Mouse (Mus musculus): ENCODE results near the gene 1600014C10Rik. TPM values are rescaled to one million over a fixed set of nuclear protein-coding genes. Genes with fewer than 3 reads are reported as not detected.

1600014C10Rik gene
- polyA plus RNA-seq, 1 experiment from 2014 or later, result 25.9 TPM

- Histone ChIP-seq H3K4me1 (ENCODE audit: control insufficient read depth, insufficient read depth, low read length) (no peaks in the 10 kb centered on the region), H3K4me3 (ENCODE audit: low read length) (no peak overlapping the region), H3K4me2 (ENCODE audit: low read depth, low read length) (no peak overlapping the region), H3K27me3 (ENCODE audit: control insufficient read depth, insufficient read depth, low read length) (no peaks in the 10 kb centered on the region), H3K27ac (ENCODE audit: low read length) (no peak overlapping the region), H3K9ac (ENCODE audit: low read length) (no peak overlapping the region), H3K9me3 (replicated peaks; ENCODE audit: control insufficient read depth, low read length) (no peaks in the 10 kb centered on the region), H3K36me3 (ENCODE audit: control insufficient read depth, insufficient read depth) (no peaks in the 10 kb centered on the region)
- 61% methylated on average over 9 of the region's 9 CpGs for WGBS
- no peak for ATAC-seq (replicated peaks; ENCODE audit: extremely low read depth, insufficient read depth, low FRiP score)
Measured at GRCm38 (mm10) chr7:38158764-38159458, 24.1 kb upstream of the 1600014C10Rik start.

- Histone ChIP-seq H3K36me3 (ENCODE audit: control insufficient read depth, insufficient read depth) (no peaks in the 10 kb centered on the region), H3K4me3 (ENCODE audit: low read length) (no peak overlapping the region), H3K9ac (ENCODE audit: low read length) (no peak overlapping the region), H3K9me3 (replicated peaks; ENCODE audit: control insufficient read depth, low read length) (no peaks in the 10 kb centered on the region), H3K27ac (ENCODE audit: low read length) (no peak overlapping the region), H3K27me3 (ENCODE audit: control insufficient read depth, insufficient read depth, low read length) (no peaks in the 10 kb centered on the region), H3K4me2 (ENCODE audit: low read depth, low read length) (no peak overlapping the region), H3K4me1 (ENCODE audit: control insufficient read depth, insufficient read depth, low read length) (no peaks in the 10 kb centered on the region)
- ATAC-seq (replicated peaks; ENCODE audit: extremely low read depth, insufficient read depth, low FRiP score), result no peak
- WGBS, result 99% methylated on average over 2 of the region's 2 CpGs
Measured at GRCm38 (mm10) chr7:38161438-38161837, 21.6 kb upstream of the 1600014C10Rik start.

GRCm38 (mm10) chr7:38163433-38164050 lies 19.5 kb upstream of the 1600014C10Rik start:
- peaks cover 13% of the 10 kb centered on the region for H3K4me1 ChIP-seq (ENCODE audit: control insufficient read depth, insufficient read depth, low read length)
- H3K4me3 ChIP-seq (ENCODE audit: low read length), result no peak overlapping the region
- H3K36me3 ChIP-seq (ENCODE audit: control insufficient read depth, insufficient read depth), result no peaks in the 10 kb centered on the region
- ATAC-seq (replicated peaks; ENCODE audit: extremely low read depth, insufficient read depth, low FRiP score), result no peak
- H3K27me3 ChIP-seq (ENCODE audit: control insufficient read depth, insufficient read depth, low read length), result no peaks in the 10 kb centered on the region
- no peak overlapping the region for H3K27ac ChIP-seq (ENCODE audit: low read length)
- no peak overlapping the region for H3K9ac ChIP-seq (ENCODE audit: low read length)
- H3K9me3 ChIP-seq (replicated peaks; ENCODE audit: control insufficient read depth, low read length), result no peaks in the 10 kb centered on the region
- H3K4me2 ChIP-seq (ENCODE audit: low read depth, low read length), result no peak overlapping the region
- 42% methylated on average over 9 of the region's 9 CpGs for WGBS

GRCm38 (mm10) chr7:38166930-38167645 lies 15.9 kb upstream of the 1600014C10Rik start:
- peak; percentile 50 for ATAC-seq (replicated peaks; ENCODE audit: extremely low read depth, insufficient read depth, low FRiP score)
- 11% methylated on average over 21 of the region's 21 CpGs for WGBS
- H3K4me1 ChIP-seq (ENCODE audit: control insufficient read depth, insufficient read depth, low read length), result peaks cover 13% of the 10 kb centered on the region
- no peak overlapping the region; the same call in 1 of the 2 replicates for H3K27ac ChIP-seq (ENCODE audit: low read length)
- H3K4me2 ChIP-seq (ENCODE audit: low read depth, low read length), result peak overlapping the region; percentile 76
- no peaks in the 10 kb centered on the region for H3K9me3 ChIP-seq (replicated peaks; ENCODE audit: control insufficient read depth, low read length)
- peak overlapping the region; percentile 44 for H3K4me3 ChIP-seq (ENCODE audit: low read length)
- peak overlapping the region; percentile 63 for H3K9ac ChIP-seq (ENCODE audit: low read length)
- H3K36me3 ChIP-seq (ENCODE audit: control insufficient read depth, insufficient read depth), result no peaks in the 10 kb centered on the region
- H3K27me3 ChIP-seq (ENCODE audit: control insufficient read depth, insufficient read depth, low read length), result no peaks in the 10 kb centered on the region

- Histone ChIP-seq H3K9me3 (replicated peaks; ENCODE audit: control insufficient read depth, low read length) (no peaks in the 10 kb centered on the region), H3K9ac (ENCODE audit: low read length) (no peak overlapping the region), H3K27ac (ENCODE audit: low read length) (no peak overlapping the region), H3K27me3 (ENCODE audit: control insufficient read depth, insufficient read depth, low read length) (no peaks in the 10 kb centered on the region), H3K4me1 (ENCODE audit: control insufficient read depth, insufficient read depth, low read length) (peaks cover 13% of the 10 kb centered on the region), H3K4me3 (ENCODE audit: low read length) (peak overlapping the region; percentile 44), H3K4me2 (ENCODE audit: low read depth, low read length) (peak overlapping the region; percentile 76), H3K36me3 (ENCODE audit: control insufficient read depth, insufficient read depth) (no peaks in the 10 kb centered on the region)
- no peak for ATAC-seq (replicated peaks; ENCODE audit: extremely low read depth, insufficient read depth, low FRiP score)
- 13% methylated on average over 11 of the region's 11 CpGs for WGBS
Measured at GRCm38 (mm10) chr7:38167724-38168141, 15.3 kb upstream of the 1600014C10Rik start.

GRCm38 (mm10) chr7:38173871-38174270 lies 9.1 kb upstream of the 1600014C10Rik start:
- H3K27ac ChIP-seq (ENCODE audit: low read length), result no peak overlapping the region
- 0 out of 2 replicates have a peak, but pooled peaks cover 3% of the 10 kb centered on the region for H3K9me3 ChIP-seq (replicated peaks; ENCODE audit: control insufficient read depth, low read length)
- H3K9ac ChIP-seq (ENCODE audit: low read length), result peak overlapping the region; percentile 41
- no peak for ATAC-seq (replicated peaks; ENCODE audit: extremely low read depth, insufficient read depth, low FRiP score)
- H3K27me3 ChIP-seq (ENCODE audit: control insufficient read depth, insufficient read depth, low read length), result peaks cover 12% of the 10 kb centered on the region; the same call in 1 of the 2 replicates
- WGBS, result 27% methylated on average over 14 of the region's 14 CpGs
- no peaks in the 10 kb centered on the region for H3K36me3 ChIP-seq (ENCODE audit: control insufficient read depth, insufficient read depth)
- peak overlapping the region; percentile 68 for H3K4me2 ChIP-seq (ENCODE audit: low read depth, low read length)
- H3K4me3 ChIP-seq (ENCODE audit: low read length), result peak overlapping the region; percentile 53
- H3K4me1 ChIP-seq (ENCODE audit: control insufficient read depth, insufficient read depth, low read length), result peaks cover 6% of the 10 kb centered on the region

- no peak overlapping the region for H3K27ac ChIP-seq (ENCODE audit: low read length)
- peak overlapping the region; percentile 68 for H3K4me2 ChIP-seq (ENCODE audit: low read depth, low read length)
- H3K27me3 ChIP-seq (ENCODE audit: control insufficient read depth, insufficient read depth, low read length), result peaks cover 12% of the 10 kb centered on the region; the same call in 1 of the 2 replicates
- H3K4me1 ChIP-seq (ENCODE audit: control insufficient read depth, insufficient read depth, low read length), result peaks cover 6% of the 10 kb centered on the region
- 16% methylated on average over 31 of the region's 31 CpGs for WGBS
- peak overlapping the region; percentile 53 for H3K4me3 ChIP-seq (ENCODE audit: low read length)
- H3K9me3 ChIP-seq (replicated peaks; ENCODE audit: control insufficient read depth, low read length), result 0 out of 2 replicates have a peak, but pooled peaks cover 3% of the 10 kb centered on the region
- H3K36me3 ChIP-seq (ENCODE audit: control insufficient read depth, insufficient read depth), result no peaks in the 10 kb centered on the region
- ATAC-seq (replicated peaks; ENCODE audit: extremely low read depth, insufficient read depth, low FRiP score), result no peak
- H3K9ac ChIP-seq (ENCODE audit: low read length), result peak overlapping the region; percentile 41
Measured at GRCm38 (mm10) chr7:38174321-38175148, 8.5 kb upstream of the 1600014C10Rik start.

GRCm38 (mm10) chr7:38176056-38176455 lies 7.0 kb upstream of the 1600014C10Rik start:
- no peak overlapping the region for H3K27ac ChIP-seq (ENCODE audit: low read length)
- H3K9ac ChIP-seq (ENCODE audit: low read length), result no peak overlapping the region
- peaks cover 6% of the 10 kb centered on the region for H3K4me1 ChIP-seq (ENCODE audit: control insufficient read depth, insufficient read depth, low read length)
- ATAC-seq (replicated peaks; ENCODE audit: extremely low read depth, insufficient read depth, low FRiP score), result no peak
- H3K27me3 ChIP-seq (ENCODE audit: control insufficient read depth, insufficient read depth, low read length), result peaks cover 12% of the 10 kb centered on the region; the same call in 1 of the 2 replicates
- H3K4me3 ChIP-seq (ENCODE audit: low read length), result no peak overlapping the region
- H3K36me3 ChIP-seq (ENCODE audit: control insufficient read depth, insufficient read depth), result no peaks in the 10 kb centered on the region
- 85% methylated on average over 3 of the region's 3 CpGs for WGBS
- 0 out of 2 replicates have a peak, but pooled peaks cover 3% of the 10 kb centered on the region for H3K9me3 ChIP-seq (replicated peaks; ENCODE audit: control insufficient read depth, low read length)
- no peak overlapping the region for H3K4me2 ChIP-seq (ENCODE audit: low read depth, low read length)

Data from heart, embryonic 16.5 days (tissue).